Mouse (Mus musculus) G1E (cell line): ENCODE measurements at regions not wholly inside any gene's neighbourhood (a gene's known extent, or its start where the extent isn't known, plus 50 kb on each side); places are given as distances from the start of the nearest gene placed in this dataset.

Source experiments
- ATAC-seq: 2 replicates; pipeline ENCODE4 v1.8.0; 2016; ENCODE audit warnings: mild to moderate bottlenecking; ENCODE audit not compliant: insufficient number of reproducible peaks, poor library complexity, low FRiP score, severe bottlenecking; ENCODE audit errors: extremely low read depth
- DNase-seq: peaks from one replicate; pipeline ENCODE4 v3.0.0; 2012; ENCODE audit warnings: low spot score
- H3K27me3 ChIP-seq: 2 replicates; pipeline ENCODE4 v1.6.1; 2012; ENCODE audit warnings: mild to moderate bottlenecking, low read length, inconsistent platforms; ENCODE audit not compliant: insufficient read depth
- H3K36me3 ChIP-seq: replicated peaks from 2 replicates; pipeline ENCODE3; 2012; ENCODE audit warnings: mild to moderate bottlenecking, inconsistent platforms
- H3K4me1 ChIP-seq: 2 replicates; pipeline ENCODE4 v1.6.1; 2012; ENCODE audit warnings: low read depth, low read length, inconsistent platforms, mixed read lengths; ENCODE audit not compliant: insufficient read depth
- H3K4me3 ChIP-seq: 2 replicates; pipeline ENCODE4 v1.5.1; 2012; ENCODE audit warnings: low read depth, mild to moderate bottlenecking, inconsistent platforms, low read length, moderate library complexity, mixed read lengths
- H3K9me3 ChIP-seq: replicated peaks from 2 replicates; pipeline ENCODE4 v1.6.1; 2012; ENCODE audit warnings: inconsistent platforms
- CTCF ChIP-seq: IDR thresholded peaks from 2 replicates; pipeline ENCODE4 v1.5.1; 2012; ENCODE audit warnings: low read depth, low read length, inconsistent platforms, mixed read lengths
- GATA1 ChIP-seq: IDR thresholded peaks from 2 replicates; pipeline ENCODE4 v1.6.1; 2012; ENCODE audit warnings: borderline replicate concordance, low read length, inconsistent platforms, mixed read lengths
- GATA2 ChIP-seq: IDR thresholded peaks from 2 replicates; pipeline ENCODE4 v1.6.1; 2012; ENCODE audit warnings: low read depth, low read length, inconsistent platforms, borderline replicate concordance
- POLR2AphosphoS5 ChIP-seq: IDR thresholded peaks from 2 replicates; pipeline ENCODE4 v1.6.1; 2012; ENCODE audit warnings: low read depth, low read length, inconsistent platforms; ENCODE audit not compliant: insufficient replicate concordance
- TAL1 ChIP-seq: conservative IDR thresholded peaks from 2 replicates; pipeline ENCODE4 v1.6.1; 2012; ENCODE audit warnings: low read depth, low read length, inconsistent platforms, mixed read lengths

DNA sequence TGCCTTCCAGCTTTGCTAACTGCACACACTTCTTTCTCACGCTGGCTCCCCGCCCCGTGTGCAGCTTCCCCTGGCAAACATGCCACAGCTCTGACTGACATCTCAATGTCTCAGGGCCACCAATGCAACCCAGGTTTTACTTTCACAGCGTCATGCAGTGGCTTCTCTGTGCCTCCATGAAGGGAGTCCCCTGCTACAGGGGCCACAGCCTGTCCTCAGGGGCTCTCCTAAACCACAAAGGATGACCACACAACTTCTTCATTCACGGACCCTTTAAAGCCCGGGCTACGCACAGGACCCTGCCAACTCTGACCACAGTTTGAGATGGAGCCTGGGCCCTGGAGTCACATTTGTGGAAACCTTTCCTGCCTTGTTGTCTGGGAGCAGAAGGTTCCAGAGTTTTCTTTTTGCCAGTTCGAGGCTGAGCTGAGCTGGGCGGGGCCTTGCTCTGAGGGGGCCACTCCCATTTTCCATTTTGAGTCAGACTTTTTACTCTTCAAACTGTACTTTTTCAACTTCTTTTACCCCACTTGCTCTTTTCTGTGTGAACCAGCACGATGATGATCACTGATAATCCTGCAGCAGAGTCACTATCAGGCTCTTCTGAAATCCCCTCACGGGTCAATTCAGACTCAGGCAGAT lies 73.7 kb upstream of the 1700021F07Rik start:
- Histone ChIP-seq H3K4me3 (no peak overlapping the region), H3K9me3 (peaks cover 82% of the 10 kb centered on the region), H3K27me3 (no peaks in the 10 kb centered on the region), H3K4me1 (no peaks in the 10 kb centered on the region), H3K36me3 (no peaks in the 10 kb centered on the region)
- no peak for DNase-seq
- no peak for ATAC-seq
- TF ChIP-seq TAL1 (no peak), POLR2AphosphoS5 (no peak), GATA1 (no peak), CTCF (no peak), GATA2 (no peak)

DNA sequence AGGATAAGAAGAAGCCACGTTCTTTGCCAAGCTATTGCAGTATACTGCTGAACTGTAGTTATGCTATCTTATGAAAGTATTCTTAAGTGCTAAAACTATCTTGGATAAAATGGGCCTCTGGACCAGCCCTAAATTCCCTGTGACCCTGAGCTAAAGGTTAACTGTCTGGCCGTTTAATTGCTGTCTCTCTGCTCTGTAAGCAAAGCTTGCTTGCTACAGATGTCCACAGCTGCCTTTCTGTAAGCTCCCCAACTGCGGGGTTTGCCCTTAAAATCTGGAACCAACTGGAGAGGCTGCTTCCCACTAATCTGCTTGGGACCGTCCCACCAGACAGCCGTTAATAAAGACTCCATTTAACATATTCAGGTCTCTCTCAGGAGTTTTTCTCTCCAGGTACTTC lies 73.2 kb upstream of the 1700021F07Rik start:
- Histone ChIP-seq H3K4me3 (no peak overlapping the region), H3K36me3 (no peaks in the 10 kb centered on the region), H3K9me3 (peaks cover 82% of the 10 kb centered on the region), H3K27me3 (no peaks in the 10 kb centered on the region), H3K4me1 (no peaks in the 10 kb centered on the region)
- TF ChIP-seq GATA2: no peak
- TF ChIP-seq GATA1: no peak
- no peak for TF ChIP-seq CTCF
- no peak for TF ChIP-seq TAL1
- no peak for TF ChIP-seq POLR2AphosphoS5
- ATAC-seq: no peak
- no peak for DNase-seq

DNA sequence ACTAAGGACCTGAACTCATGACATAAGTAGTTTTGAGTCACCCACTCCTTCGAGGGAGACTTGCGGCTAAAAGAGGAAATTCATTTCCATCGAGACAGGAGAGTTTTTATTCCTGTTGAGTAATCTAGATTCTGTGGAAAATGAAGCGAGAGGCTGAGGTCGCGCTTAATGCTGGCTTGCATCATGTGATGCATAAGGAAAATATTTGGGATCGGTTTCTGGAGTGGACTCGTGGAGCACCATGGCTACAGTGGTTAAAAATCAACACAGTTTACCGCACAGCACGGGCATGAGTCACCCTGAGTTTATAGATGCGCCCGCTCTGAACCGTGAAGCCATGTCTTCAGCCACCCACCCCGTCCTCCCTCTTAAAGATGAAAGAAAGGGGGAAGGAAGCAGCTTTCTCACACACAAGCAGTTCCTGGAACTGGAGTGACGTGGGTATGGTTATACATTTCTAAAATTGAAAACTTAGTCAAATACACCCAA lies 70.3 kb upstream of the 1700021F07Rik start:
- no peaks in the 10 kb centered on the region for H3K27me3 ChIP-seq
- no peak overlapping the region for H3K4me3 ChIP-seq
- H3K36me3 ChIP-seq: no peaks in the 10 kb centered on the region
- H3K4me1 ChIP-seq: no peaks in the 10 kb centered on the region
- ATAC-seq: no peak
- TF ChIP-seq CTCF (no peak), TAL1 (no peak), GATA2 (no peak), POLR2AphosphoS5 (no peak), GATA1 (no peak)
- peaks cover 82% of the 10 kb centered on the region for H3K9me3 ChIP-seq
- no peak for DNase-seq

GRCm38 (mm10) chr2:173452800-173453199 lies 69.6 kb upstream of the 1700021F07Rik start:
- H3K4me3 ChIP-seq: no peak overlapping the region
- DNase-seq (no peak), ATAC-seq (no peak)
- no peak for TF ChIP-seq POLR2AphosphoS5
- TF ChIP-seq GATA1: no peak
- no peak for TF ChIP-seq GATA2
- no peak for TF ChIP-seq TAL1
- TF ChIP-seq CTCF: no peak
- no peaks in the 10 kb centered on the region for H3K4me1 ChIP-seq
- no peaks in the 10 kb centered on the region for H3K36me3 ChIP-seq
- peaks cover 84% of the 10 kb centered on the region for H3K9me3 ChIP-seq
- no peaks in the 10 kb centered on the region for H3K27me3 ChIP-seq

DNA sequence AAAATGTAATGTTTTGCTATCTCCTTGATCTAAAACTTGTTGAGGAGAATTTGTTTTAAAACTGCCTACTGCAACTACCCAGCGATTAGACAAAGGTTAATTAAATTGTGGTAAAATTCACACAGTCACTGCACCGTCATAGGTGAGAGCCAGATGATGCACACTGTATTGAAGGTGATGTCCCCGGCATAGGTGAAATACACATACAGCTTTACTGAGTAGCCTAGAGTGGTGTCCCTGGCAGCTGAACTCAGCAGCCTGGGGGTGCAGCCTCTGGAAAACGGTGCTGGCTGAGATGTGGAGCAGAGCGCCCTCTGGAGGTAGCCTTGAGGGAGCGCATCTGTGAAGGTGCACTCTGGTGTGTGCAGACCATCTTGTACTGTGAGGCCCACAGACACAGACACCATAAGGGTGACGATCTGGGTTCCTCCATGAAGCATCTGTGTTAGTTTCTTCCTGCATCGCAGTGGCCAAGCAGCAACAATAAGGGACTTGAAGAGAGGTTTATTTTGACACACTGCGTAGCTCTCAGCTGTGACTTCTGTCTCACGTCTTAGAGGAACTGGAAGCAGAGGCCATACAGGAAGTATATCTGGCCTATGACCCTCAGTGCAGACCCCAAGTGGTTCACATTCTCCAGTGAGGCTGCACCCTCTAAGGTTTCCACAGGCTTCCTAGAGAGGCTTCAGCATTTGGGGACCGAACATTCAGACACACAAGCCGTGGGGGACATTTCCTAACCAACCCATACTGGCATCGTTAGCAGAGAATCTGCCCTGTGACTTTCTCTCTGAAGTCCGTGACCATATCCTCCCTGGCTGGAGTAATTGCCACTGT lies 68.6 kb upstream of the 1700021F07Rik start:
- H3K4me3 ChIP-seq: no peak overlapping the region
- H3K9me3 ChIP-seq: peaks cover 85% of the 10 kb centered on the region
- DNase-seq: no peak
- no peak for TF ChIP-seq CTCF
- no peak for TF ChIP-seq TAL1
- no peak for TF ChIP-seq GATA2
- TF ChIP-seq POLR2AphosphoS5: no peak
- TF ChIP-seq GATA1: no peak
- H3K36me3 ChIP-seq: no peaks in the 10 kb centered on the region
- no peaks in the 10 kb centered on the region for H3K27me3 ChIP-seq
- ATAC-seq: no peak
- H3K4me1 ChIP-seq: no peaks in the 10 kb centered on the region

- H3K27me3 ChIP-seq: no peaks in the 10 kb centered on the region
- no peaks in the 10 kb centered on the region for H3K36me3 ChIP-seq
- no peaks in the 10 kb centered on the region for H3K4me1 ChIP-seq
- ATAC-seq (no peak), DNase-seq (no peak)
- H3K9me3 ChIP-seq: peaks cover 87% of the 10 kb centered on the region
- TF ChIP-seq GATA2 (no peak), CTCF (no peak), POLR2AphosphoS5 (no peak), GATA1 (no peak), TAL1 (no peak)
- H3K4me3 ChIP-seq: no peak overlapping the region
Measured at GRCm38 (mm10) chr2:173454741-173455140, 67.6 kb upstream of the 1700021F07Rik start.
